Mouse (Mus musculus): ENCODE results near the gene Synrg.

The Synrg gene

GRCm38 (mm10) chr11:83963991-83964921, at the start of gene Synrg:
Synrg (plus strand) TSS chr11:83964428.
- peak; percentile 91 for DNase-seq

- no peak for DNase-seq
These were observed 49.7 kb upstream of the Synrg start for GRCm38 (mm10) chr11:83914501-83914900.

DNA sequence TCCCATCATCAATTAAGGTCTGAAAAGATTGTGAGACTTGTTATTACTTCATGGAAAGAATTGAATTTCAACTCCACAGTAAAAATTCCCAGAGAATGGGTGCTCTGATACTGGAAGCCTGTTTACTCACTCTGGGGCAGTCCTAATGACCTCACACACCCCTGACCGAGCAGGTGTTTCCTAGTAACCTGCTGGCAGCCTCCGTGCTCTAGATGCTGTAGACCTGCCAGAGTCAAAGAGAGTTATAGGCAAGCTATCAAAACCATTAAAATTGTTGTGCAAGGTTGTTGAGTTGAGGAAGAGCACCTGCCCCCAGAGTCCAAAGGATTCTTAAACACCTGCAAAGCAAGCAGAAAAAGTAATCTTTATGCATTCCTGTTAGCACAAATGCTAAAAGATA, 41.6 kb upstream of the Synrg start:
- no peak for DNase-seq

- DNase-seq = no peak
These were observed 37.1 kb upstream of the Synrg start for GRCm38 (mm10) chr11:83927097-83927496.

- no peak for DNase-seq
These were observed 31.6 kb upstream of the Synrg start for GRCm38 (mm10) chr11:83932506-83933106.

- DNase-seq = no peak
These were observed 30.9 kb upstream of the Synrg start for GRCm38 (mm10) chr11:83933376-83933775.

DNA sequence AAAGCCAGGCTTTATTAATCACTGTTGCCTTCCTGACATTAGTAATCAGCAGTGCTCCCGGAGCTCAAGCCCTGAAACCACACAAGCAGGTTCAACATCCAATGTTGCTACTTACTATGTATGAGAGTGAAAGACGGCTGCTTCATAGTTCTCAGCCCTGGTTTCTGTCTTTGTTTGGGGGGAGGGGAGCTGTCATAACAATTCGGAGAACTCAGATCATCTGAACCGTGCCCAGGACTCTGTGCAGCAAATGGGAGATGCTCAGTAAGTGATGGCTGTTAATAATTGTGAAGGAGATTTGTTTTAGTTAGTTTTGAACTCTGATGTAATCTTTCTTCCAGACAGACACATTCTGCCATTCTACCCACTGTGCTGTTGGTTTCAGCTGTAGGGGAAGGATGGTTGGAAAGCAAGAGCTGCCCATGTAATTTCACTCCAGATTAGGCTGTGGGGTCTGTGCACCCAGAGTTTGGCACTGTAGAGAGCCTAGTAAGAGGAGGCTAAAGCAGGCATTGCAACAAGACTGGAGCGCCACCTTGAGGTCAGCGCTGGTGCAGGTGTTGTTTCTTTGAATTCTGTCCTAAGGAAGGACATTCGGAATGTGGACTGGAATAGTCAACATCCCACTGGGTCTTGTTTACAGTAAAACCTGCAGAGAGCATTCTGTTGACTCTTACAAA, 28.1 kb upstream of the Synrg start:
- peak; percentile 69 for DNase-seq

GRCm38 (mm10) chr11:83938556-83938955, 25.7 kb upstream of the Synrg start:
- DNase-seq = no peak

DNA sequence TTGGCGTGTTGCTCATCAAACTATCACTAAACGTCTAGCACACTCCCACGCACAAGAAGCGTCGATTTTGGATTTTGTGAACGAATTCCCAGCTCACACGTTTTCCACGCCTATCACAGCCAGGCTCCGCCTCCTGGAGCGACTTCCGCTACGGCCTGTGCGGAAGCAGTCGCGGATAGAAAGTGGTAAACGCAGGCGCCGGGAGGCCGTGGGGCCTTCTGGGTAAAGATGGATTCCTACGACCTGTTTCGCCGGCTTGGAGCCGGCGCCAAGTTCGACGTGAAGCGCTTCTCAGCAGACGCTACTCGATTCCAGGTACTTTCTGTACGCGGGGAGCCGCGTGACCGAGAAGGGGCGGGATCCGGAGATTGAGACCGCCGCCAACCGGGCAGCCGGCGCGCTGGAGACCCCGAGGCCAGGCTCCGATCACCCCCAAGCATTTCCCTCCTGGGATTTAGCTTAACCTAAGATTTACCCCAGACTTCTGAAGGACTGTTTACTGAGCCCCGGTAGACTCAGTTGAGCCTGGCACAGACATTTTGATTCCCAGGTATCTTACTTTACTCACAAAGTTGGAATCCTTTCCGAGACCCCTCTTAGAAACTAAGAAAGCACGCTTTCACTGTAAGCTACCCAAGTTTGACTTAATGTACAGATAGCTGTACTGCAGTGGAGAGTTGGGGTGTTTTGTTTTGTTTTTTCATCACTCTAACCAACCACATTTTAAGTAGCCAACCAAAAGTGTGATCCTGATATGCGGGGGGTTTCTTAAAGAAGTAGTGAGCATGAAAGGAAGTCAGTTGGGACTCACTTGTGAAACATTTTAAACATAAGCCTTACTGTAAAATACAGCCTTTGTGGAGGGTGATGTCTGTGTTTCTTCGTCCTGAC, 22.0 kb upstream of the Synrg start, which contains the start of gene Ddx52:
TSS of gene Ddx52 (plus strand) at position 113 of the 891 bp plus-strand sequence.
- peak; percentile 86 for DNase-seq

DNA sequence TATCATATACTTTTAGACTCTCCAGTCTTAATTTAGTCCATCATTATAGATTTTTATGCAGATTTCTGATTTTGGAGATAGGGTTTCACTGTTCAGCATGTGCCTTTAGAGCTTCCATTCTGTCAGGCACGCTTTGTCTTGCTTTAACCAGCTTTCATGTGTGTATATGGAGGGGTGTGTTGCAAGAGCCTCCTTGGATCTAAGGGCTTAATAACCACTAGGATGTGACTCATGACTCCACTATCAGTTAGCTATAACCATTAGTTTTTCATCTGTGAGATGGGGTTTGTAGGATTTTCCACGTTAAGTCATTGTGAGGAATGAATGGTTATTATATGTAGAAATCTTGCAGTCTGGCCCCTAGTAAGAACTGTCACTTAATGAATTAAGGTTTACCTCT, 7.4 kb upstream of the Synrg start:
- no peak for DNase-seq

DNA sequence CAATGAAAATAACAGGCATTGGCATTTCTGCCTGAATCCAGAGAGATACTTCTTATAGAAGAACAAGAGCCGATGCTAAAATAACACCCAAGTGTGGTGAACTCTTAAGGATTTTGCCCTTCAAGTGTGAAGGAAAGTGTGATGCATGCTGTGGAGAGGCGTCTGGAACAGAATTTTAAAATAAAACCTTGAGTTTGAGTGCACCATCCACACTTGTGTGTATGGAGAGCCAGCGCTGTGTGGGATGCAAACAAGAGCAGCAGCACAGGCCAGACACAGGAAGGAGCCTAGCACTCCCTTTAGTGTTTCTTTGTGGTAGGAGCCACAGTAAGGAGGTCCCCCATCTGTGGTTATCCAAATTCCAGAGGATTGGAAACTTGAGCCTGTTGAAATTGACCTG, 2.2 kb upstream of the Synrg start:
- no peak for DNase-seq

GRCm38 (mm10) chr11:83967436-83968204, 3.4 kb downstream of the Synrg start:
- no peak for DNase-seq

GRCm38 (mm10) chr11:83968205-83968575, 4.0 kb downstream of the Synrg start:
- no peak for DNase-seq

GRCm38 (mm10) chr11:83969040-83969439, 4.8 kb downstream of the Synrg start:
- no peak for DNase-seq

GRCm38 (mm10) chr11:83974561-83975346, 10.5 kb downstream of the Synrg start:
- no peak for DNase-seq

- no peak for DNase-seq
These were observed 11.3 kb downstream of the Synrg start for GRCm38 (mm10) chr11:83975488-83975887.

- no peak for DNase-seq
These were observed 12.2 kb downstream of the Synrg start for GRCm38 (mm10) chr11:83976236-83976977.

- no peak for DNase-seq
These were observed 13.6 kb downstream of the Synrg start for GRCm38 (mm10) chr11:83977810-83978209.

DNA sequence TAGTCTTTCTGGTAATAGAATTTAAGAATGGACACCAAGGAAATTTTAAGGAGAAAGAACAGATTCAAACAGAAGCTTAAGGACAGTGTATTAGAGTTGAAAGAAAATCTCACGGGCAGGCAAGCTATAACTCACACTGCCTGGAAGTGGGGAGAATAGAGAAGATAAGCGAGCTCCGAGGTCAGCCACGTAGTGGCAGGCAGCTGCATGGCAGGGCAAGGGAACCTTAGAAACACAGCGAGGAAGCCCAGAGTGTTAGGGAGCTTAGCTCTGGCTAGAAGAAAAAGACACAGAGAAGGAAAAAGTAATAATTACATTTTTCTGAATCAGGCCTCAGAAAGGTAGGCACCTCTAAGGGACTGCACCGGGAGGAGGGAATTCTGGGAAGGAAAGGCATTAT, 15.8 kb downstream of the Synrg start:
- no peak for DNase-seq

DNA sequence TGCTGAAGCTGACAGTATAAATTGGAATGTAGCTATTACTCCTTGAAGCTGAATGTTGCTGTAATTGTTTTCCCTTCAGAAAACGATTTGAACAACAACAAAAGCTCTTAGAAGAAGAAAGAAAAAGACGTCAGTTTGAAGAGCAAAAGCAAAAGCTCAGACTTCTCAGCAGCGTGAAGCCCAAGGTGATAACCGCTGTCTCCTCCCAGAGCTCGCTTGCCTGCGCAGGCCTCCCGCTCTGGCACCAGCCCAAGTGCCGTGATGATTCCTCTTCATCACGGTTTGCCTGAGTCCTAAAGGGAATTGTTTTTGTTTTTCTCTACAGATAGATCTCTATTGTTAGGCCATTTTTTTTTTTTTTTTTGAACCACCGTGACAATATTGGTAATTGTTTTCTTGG, 17.1 kb downstream of the Synrg start:
- DNase-seq = no peak

Measured in cerebellum, adult 9-10 months (tissue).